Mouse (Mus musculus): ENCODE results near the gene Gm20765.
"Not testable (repeated sequence)": the region's sequence is repeated elsewhere in the genome, so short reads cannot be mapped to it uniquely, and the experiment has no call there.

DNA sequence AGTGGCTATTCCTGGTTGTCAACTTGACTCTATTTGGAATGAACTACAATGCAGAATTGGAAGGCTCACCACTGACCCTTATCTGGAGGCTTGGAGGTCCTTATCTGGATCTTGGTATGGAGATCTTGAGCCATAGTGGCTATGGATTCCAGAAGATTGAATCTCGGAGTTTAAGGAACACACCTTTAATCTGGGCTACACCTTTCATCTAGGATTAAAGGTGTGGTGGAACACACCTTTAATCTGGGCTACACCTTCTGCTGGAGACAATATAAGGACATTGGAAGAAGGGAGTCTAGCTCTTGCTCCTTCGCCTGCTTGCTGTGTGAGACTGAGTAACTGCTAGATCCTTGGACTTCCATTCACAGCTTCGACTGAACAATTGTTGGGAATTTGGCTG, 17.1 kb upstream of the Gm20765 start, which contains the start of gene Gm21304:
- not testable (repeated sequence) for TF ChIP-seq CTCF (IDR thresholded peaks at IDR 0.05; ENCODE audit: low read depth, low read length); POLR2A (IDR thresholded peaks at IDR 0.05; ENCODE audit: borderline replicate concordance, low read depth, low read length)
